Mouse (Mus musculus): ENCODE measurements at regions not wholly inside any gene's neighbourhood (a gene's known extent, or its start where the extent isn't known, plus 50 kb on each side); places are given as distances from the start of the nearest gene placed in this dataset.

GRCm38 (mm10) chr7:145040871-145041270, 101.1 kb upstream of the Ccnd1 start:
- DNase-seq, result no peak

- no peak for DNase-seq
Observed at GRCm38 (mm10) chr7:145034385-145034784, 94.7 kb upstream of the Ccnd1 start.

DNA sequence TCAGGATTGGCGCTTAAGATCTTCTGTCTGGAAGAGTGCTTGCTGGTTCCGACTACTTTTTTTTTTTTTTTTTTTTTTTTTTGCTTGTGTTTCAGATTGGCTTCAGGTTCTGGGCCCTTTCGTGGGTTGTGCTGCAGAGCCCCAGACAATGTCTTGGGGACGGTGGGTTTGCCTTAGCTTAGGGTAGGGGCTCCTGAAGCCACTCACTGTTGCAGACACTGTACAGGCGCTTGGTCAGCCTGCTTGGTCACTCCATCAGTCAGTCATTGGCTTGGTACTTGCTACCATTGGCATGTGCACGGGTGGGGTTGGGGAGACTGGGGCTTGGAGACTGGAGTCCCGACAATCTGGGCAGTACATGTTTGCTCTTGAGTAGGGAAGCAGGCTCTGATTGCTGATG, 91.5 kb upstream of the Ccnd1 start:
- no peak for DNase-seq

DNA sequence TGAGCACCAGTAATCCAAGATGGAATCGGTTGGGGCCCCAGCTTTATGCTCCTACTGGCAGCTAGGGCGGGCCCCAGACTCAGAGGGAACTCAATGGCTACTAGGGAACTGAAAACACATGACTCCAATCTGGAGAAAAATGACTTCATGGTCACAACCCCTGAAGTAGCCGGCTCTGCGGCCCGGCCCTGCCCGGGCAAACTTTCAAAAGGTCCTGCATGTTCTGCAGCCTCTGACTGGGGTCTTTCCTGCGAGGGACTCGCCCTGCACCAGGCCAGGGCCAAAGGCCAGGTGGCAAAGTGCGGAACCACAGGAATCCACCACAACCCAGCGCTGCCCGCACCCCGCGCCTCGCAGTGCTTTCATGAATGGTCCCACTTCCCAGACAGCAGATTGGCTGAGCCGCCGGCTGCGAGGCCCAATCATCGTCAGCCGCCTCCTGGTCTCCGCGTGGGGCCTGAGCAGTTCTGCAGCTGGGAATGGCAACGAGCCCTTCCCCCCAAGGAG, 91.0 kb upstream of the Ccnd1 start:
- peak; percentile 84 for DNase-seq

DNA sequence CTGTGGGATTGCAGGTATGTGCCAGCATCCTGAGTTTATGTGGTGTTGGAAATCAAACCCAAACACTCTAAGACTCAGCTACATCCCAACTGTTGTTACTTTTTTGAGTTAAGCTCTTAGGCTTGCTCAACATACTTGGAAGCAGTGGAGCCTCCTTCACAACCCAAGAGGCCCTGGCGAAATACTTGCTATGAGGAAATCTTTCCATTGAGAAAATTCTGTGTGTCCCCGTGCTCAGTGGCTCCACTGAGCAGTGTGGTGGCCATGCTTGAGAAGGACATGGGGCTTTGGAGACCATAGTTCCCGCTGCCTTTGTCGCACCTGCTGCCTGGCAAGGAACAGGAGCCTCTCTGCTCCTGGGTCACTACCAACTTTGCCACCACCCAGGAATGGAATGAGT, 89.9 kb upstream of the Ccnd1 start:
- DNase-seq, result no peak

DNA sequence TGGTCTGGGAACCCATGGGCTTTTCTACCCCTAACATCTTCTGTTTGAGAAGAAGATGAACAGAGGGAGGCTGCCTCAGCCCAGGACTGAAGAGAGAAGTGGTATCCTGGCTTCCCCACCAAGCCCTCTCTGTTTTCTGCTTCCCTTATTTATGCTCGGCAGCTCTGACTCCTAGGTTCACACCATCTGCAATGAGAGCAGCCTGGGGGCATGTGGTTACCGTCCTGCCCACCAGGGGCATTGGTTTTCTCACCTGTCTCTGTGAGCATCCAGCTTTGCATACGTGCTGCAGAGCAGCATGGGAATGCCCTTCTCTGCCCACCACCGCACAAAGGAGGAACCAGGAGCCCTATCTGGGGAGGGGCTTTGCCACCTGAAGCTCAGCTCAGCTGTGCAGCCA, 89.4 kb upstream of the Ccnd1 start:
- DNase-seq, result no peak

- no peak for DNase-seq
Observed at GRCm38 (mm10) chr7:145027061-145027460, 87.3 kb upstream of the Ccnd1 start.

GRCm38 (mm10) chr7:145026014-145026285, 86.2 kb upstream of the Ccnd1 start:
- DNase-seq, result peak; percentile 38

GRCm38 (mm10) chr7:145025186-145026013, 85.7 kb upstream of the Ccnd1 start:
- peak; percentile 30 for DNase-seq

- DNase-seq, result no peak
Observed at GRCm38 (mm10) chr7:145024651-145025050, 84.9 kb upstream of the Ccnd1 start.

GRCm38 (mm10) chr7:145019137-145019536, 79.4 kb upstream of the Ccnd1 start:
- no peak for DNase-seq

DNA sequence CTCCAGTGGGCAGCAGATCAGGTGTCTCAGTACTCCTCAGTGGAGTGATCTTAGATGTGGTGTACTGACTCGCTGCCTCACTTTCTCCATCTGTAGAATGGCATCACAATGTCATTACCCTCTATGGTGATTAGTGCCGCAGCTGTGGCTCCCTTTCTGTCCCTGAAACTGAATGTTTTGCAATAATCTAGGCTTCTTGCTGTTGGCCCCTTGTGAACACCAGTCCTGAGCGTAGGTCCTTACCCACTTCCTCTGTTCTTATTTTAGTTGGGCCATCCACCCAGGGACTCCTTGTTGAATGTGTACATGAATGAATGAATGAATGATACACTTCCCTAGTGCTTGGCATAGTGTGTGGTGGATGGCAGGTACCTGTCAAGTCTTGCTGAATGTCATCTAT, 78.4 kb upstream of the Ccnd1 start:
- DNase-seq, result no peak

DNA sequence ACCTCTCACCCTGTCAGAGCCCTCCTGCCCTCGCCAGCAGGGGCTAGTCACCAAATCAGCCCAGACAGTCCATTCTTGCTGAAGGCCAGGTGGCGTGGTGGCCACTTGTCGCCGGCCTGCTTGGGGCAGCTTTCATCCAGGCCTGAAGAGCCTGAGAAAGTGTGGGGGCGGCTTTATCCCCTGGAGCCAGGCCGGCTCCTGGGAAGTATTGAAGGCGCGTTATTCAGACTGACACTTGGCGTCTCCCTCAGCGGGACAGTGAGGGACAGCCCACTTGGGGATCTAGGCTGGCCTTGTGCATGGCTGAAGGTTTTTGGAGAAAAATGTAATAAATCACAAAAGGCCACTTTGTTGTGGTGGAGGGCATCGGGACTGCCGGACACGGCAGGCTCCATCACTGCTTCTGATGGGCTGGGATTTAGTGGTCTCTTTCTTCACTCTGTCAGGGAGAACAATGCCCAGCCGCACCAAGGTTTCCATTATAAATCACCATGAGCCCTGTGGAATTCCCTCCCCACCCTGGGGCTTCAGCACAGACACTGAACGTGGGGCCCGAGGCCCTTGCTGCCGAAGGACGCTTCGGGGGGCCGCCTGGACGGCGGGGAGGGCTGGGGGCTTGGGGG, 75.8 kb upstream of the Ccnd1 start:
- no peak for DNase-seq

GRCm38 (mm10) chr7:145010757-145011156, 71.0 kb upstream of the Ccnd1 start:
- DNase-seq, result no peak

- DNase-seq, result no peak
Observed at GRCm38 (mm10) chr7:145010004-145010403, 70.3 kb upstream of the Ccnd1 start.

- no peak for DNase-seq
Observed at GRCm38 (mm10) chr7:145008662-145009333, 69.1 kb upstream of the Ccnd1 start.

DNA sequence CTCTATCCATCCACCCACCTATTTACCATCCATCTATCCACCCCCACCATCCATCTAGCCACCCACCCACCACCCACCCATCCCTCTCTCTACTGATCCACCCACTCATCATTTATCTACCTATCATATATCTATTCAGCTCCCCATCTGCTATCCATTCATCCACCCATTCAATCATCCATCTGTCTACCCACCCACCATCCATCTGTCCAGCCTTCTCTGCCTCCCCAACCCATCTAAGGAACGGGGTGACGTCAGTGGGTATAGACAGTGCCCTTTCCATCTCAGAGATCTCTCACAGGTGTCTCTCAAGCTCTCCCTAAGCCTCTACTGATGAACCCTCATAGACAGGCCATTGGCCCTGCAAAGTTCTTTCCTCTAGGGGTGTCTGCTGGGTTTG, 67.5 kb upstream of the Ccnd1 start:
- DNase-seq, result no peak

- no peak for DNase-seq
Observed at GRCm38 (mm10) chr7:145001503-145002084, 61.9 kb upstream of the Ccnd1 start.

GRCm38 (mm10) chr7:144999741-145000140, 60.0 kb upstream of the Ccnd1 start:
- peak; percentile 9 for DNase-seq

- no peak for DNase-seq
Observed at GRCm38 (mm10) chr7:144996847-144997246, 57.1 kb upstream of the Ccnd1 start.

GRCm38 (mm10) chr7:144994229-144994628, 54.5 kb upstream of the Ccnd1 start:
- no peak for DNase-seq

DNA sequence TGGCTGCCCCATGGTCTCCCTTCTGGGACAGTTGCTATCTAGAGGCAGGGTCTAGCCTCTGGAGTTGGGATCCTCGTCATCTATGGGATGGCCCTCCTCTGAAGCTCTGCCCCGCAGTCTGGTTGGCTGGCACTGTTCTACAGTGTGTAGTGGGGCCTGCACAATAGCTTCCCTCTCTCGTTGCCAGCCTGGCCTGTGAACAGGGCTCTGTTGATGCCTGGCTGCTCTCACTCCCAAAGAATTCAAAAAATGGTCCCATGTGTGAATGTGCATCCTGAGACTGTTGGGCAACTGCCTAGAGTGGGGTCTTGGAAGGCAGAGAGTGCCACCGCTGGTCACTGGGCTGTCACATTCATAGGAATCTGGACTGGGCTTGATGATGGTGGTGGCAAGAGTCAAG, 53.8 kb upstream of the Ccnd1 start:
- DNase-seq, result no peak

DNA sequence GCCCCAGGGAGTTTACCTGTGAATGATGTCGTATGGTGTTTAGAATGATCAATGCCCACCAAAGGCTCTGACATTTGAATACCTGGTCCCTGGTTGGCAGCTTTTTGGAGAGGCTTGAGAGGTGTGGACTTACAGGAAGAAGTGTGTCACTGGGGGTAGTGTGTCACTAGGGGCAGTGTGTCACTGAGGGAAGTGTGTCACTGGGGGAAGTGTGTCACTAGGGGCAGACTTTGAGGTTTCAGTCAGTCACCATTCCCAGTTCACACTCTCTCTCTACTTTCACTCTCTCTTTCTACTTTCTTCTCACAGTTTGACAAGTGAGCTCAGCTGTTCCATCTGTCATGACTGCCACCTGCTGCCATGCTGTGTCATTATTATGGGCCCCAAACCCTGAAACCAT, 52.0 kb upstream of the Ccnd1 start:
- no peak for DNase-seq
